Mouse (Mus musculus) neural tube, embryonic 14.5 days (tissue): ENCODE measurements around the gene Capn2. TPM values are rescaled to one million over a fixed set of nuclear protein-coding genes. Genes with fewer than 3 reads are reported as not detected.

Experiments
- ATAC-seq: fragments of 200-750 bp; cut with Nextera tagmentation; 2 replicates; pipeline ENCODE4 v1.8.0; 2017; ENCODE audit warnings: low read depth, mild to moderate bottlenecking, moderate TSS enrichment, moderate library complexity
- H3K27ac ChIP-seq: fragments of 300-500 bp; sonication (generic); 2 replicates; pipeline ENCODE4 v1.5.1; 2014; ENCODE audit warnings: low read depth, mild to moderate bottlenecking, control low read depth, low read length, moderate library complexity, mixed read lengths
- H3K27me3 ChIP-seq: fragments of 300-500 bp; sonication (generic); 2 replicates; pipeline ENCODE4 v1.6.1; 2014; ENCODE audit warnings: low read length; ENCODE audit not compliant: control insufficient read depth, insufficient read depth
- H3K36me3 ChIP-seq: fragments of 300-500 bp; sonication (generic); 2 replicates; pipeline ENCODE4 v1.6.1; 2014; ENCODE audit warnings: low read length, mixed read lengths; ENCODE audit not compliant: control insufficient read depth, insufficient read depth
- H3K4me1 ChIP-seq: fragments of 300-500 bp; sonication (generic); 2 replicates; pipeline ENCODE4 v1.6.1; 2014; ENCODE audit warnings: low read length; ENCODE audit not compliant: control insufficient read depth, insufficient read depth
- H3K4me2 ChIP-seq: fragments of 300-500 bp; sonication (generic); 2 replicates; pipeline ENCODE4 v1.6.1; 2014; ENCODE audit warnings: mild to moderate bottlenecking, low read depth, low read length, control low read depth
- H3K4me3 ChIP-seq: fragments of 300-500 bp; sonication (generic); 2 replicates; pipeline ENCODE4 v1.5.1; 2014; ENCODE audit warnings: low read depth, low read length, control low read depth, mixed read lengths
- H3K9ac ChIP-seq: fragments of 300-500 bp; sonication (generic); replicated peaks from 2 replicates; pipeline ENCODE4 v1.6.1; 2014; ENCODE audit warnings: low read depth, mild to moderate bottlenecking, control low read depth, low read length, mixed read lengths
- H3K9me3 ChIP-seq: fragments of 300-500 bp; sonication (generic); 2 replicates; pipeline ENCODE4 v1.6.1; 2016; ENCODE audit warnings: low read length; ENCODE audit not compliant: control insufficient read depth
- WGBS: fragments of 180-500 bp; shearing (Covaris S2); extraction: QIAGEN DNeasy Blood & Tissue Kit; methylation state at CpG from one replicate; pipeline ENCODE4 v1.1.7; 2014; 5-methylcytosine and 5-hydroxymethylcytosine counted together
- polyA plus RNA-seq: library from polyadenylated mRNA; unstranded; fragments of >200 nt; fragmentation: Nextera tagmentation; extraction: Ambion mirVana; gene quantifications from 2 replicates; pipeline ENCODE4 v1.2.1, GENCODE M21; 2014

The Capn2 gene
- polyA plus RNA-seq, 1 experiment from 2014 or later: 64.8 TPM

DNA sequence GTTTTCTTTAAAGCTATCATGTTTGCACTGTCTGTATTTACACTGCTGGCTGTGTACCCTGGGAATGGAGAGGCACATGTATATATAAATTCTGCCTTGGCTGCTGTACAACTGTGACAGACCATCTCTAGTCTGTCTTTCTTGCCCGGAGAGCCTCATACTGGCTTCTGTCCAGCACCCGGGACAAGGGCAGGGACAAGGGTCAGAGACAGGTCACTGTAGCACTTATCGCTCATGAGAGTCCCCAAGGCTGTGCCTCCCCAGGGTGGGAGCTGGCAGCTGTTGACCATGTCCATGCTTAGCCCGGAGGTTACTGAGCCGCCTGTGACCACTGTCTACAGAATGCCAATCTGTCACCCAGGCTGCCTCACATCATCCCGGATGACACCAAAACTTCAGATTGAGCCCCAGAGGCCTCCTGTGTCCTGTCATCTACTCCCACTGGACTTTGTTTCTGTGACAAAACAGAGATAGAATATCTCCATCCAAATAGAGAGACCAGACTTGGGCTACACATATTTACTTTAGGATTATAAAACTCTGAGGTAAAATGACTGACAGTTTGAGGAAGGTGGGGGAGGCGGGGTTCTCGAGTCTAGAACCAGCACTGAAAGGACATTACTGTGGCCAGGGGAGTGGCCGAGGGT, 17.8 kb downstream of the Capn2 start:
- Histone ChIP-seq H3K4me2 (no peak overlapping the region), H3K36me3 (no peaks in the 10 kb centered on the region), H3K4me1 (peaks cover 10% of the 10 kb centered on the region), H3K27ac (no peak overlapping the region), H3K9me3 (no peaks in the 10 kb centered on the region), H3K4me3 (no peak overlapping the region), H3K27me3 (no peaks in the 10 kb centered on the region), H3K9ac (no peak overlapping the region)
- WGBS: 66% methylated on average over 9 of the region's 9 CpGs
- ATAC-seq: no peak

DNA sequence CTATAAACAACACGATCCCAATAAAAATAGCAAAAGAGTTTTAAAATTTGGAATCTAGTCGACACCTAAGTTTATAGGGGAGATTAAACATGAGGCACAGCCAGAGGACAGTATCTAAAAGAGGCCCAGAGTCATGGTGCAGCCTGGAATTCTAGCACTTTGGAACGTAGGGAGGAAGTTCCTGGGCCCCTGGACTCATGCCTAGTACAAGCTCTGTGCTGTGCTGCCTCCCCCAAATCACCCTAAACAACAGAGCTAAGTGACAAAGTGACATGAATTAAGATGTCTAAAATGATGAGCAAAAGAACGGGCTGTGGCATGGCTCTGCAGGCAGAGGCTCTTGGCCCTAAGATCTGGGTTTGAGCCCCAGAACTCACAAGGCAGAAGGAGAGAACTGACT, 19.7 kb downstream of the Capn2 start:
- WGBS: 59% methylated on average over 4 of the region's 4 CpGs
- Histone ChIP-seq H3K4me3 (no peak overlapping the region), H3K4me1 (no peaks in the 10 kb centered on the region), H3K27me3 (no peaks in the 10 kb centered on the region), H3K36me3 (no peaks in the 10 kb centered on the region), H3K9ac (no peak overlapping the region), H3K27ac (no peak overlapping the region), H3K4me2 (no peak overlapping the region), H3K9me3 (no peaks in the 10 kb centered on the region)
- ATAC-seq: no peak

- no peak for ATAC-seq
- no peaks in the 10 kb centered on the region for H3K9me3 ChIP-seq
- H3K27ac ChIP-seq: no peak overlapping the region
- 74% methylated on average over 6 of the region's 6 CpGs for WGBS
- no peaks in the 10 kb centered on the region for H3K27me3 ChIP-seq
- H3K36me3 ChIP-seq: no peaks in the 10 kb centered on the region
- no peak overlapping the region for H3K9ac ChIP-seq
- H3K4me2 ChIP-seq: no peak overlapping the region
- H3K4me3 ChIP-seq: no peak overlapping the region
- H3K4me1 ChIP-seq: no peaks in the 10 kb centered on the region
These were observed 20.7 kb downstream of the Capn2 start for GRCm38 (mm10) chr1:182496685-182497084.

DNA sequence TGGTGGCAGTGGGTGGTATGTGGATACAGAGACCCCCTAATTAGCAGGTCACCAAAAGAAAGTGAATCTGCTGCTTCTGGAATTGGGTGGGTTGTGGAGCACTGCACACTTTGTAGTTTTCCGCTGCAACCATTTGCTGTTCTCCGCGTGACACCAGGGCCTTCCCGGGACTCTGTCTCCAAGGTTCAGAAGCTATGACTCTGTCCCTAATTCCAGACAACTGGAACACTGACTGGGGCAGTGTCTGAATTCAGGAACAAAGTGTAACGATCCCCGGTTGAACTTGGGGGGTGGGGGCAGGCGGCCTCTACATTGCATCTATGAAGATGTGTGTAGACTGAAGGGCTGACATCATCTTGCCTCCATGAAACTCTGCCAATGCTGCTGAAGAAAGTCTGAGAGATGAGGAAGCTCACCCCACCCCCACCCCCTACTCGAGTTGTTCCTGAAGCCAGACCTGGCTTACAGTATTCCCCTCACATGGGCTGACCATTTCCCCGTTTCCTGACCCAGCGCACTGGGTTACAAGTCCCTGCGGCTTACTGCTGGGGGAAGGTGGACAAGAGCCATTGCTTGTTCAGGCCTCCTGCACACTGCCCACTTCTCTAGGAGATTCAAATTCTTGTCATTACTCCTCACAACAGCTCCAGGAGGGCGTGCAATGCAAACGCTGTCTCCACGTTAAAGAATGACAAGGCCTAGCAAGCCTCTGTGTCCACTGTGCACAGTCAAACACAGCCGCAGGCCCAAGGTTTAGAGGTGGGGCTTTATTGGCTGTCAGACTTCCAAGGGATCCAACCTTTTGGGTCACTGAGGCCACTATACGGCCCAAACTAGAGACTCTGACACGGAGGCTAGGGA, 22.9 kb downstream of the Capn2 start:
- H3K4me3 ChIP-seq: no peak overlapping the region
- no peak for ATAC-seq
- H3K9me3 ChIP-seq: no peaks in the 10 kb centered on the region
- H3K9ac ChIP-seq: no peak overlapping the region
- WGBS: 74% methylated on average over 17 of the region's 17 CpGs
- H3K4me2 ChIP-seq: no peak overlapping the region
- 0 out of 2 replicates have a peak, but pooled peaks cover 4% of the 10 kb centered on the region for H3K36me3 ChIP-seq
- H3K27ac ChIP-seq: no peak overlapping the region
- no peaks in the 10 kb centered on the region for H3K27me3 ChIP-seq
- H3K4me1 ChIP-seq: no peaks in the 10 kb centered on the region

DNA sequence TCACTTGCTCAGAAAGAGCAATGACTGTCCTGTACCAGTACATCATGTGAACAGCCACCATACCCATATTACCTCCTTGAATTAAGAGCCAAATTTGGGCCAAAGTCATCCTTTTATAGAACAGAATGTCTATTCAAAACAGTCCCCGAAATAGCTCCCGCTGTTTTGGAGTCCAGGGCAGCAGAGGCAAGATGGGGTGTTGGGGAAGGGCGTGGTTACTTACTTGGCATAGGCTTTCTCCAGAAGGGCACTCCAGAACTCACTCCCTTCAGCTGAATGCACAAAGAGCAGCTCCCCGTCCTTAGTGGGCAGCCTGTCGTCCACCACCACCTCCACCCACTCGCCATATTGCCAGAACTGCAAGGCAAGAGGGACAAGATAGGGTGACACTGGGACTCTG, 25.6 kb downstream of the Capn2 start:
- Histone ChIP-seq H3K9ac (no peak overlapping the region), H3K27ac (no peak overlapping the region), H3K4me3 (no peak overlapping the region), H3K4me2 (no peak overlapping the region), H3K36me3 (peaks cover 12% of the 10 kb centered on the region; the same call in 1 of the 2 replicates), H3K27me3 (no peaks in the 10 kb centered on the region), H3K4me1 (no peaks in the 10 kb centered on the region), H3K9me3 (no peaks in the 10 kb centered on the region)
- ATAC-seq: no peak
- 95% methylated on average over 6 of the region's 6 CpGs for WGBS

DNA sequence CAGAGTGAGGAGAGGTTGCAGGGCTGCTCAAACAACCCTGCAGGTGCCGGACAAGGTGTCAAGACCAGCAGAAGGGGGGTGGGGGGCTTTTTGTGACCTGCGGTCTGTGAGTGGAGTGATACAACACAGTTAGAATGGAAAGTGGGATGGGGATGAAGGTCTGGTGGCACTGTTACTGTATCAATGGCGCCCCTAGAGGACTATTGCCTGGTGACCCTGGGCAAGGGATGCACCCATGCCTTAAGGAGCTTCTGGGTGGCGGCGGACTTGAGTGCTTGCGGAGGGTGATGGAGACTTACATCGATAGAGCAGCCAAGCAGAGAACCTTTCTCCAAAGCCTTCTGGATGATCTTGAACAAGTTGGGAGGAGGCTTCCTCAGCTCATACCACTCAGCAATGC, 26.8 kb downstream of the Capn2 start:
- no peaks in the 10 kb centered on the region for H3K4me1 ChIP-seq
- 85% methylated on average over 7 of the region's 7 CpGs for WGBS
- H3K27me3 ChIP-seq: no peaks in the 10 kb centered on the region
- no peak overlapping the region for H3K4me2 ChIP-seq
- H3K27ac ChIP-seq: no peak overlapping the region
- peaks cover 21% of the 10 kb centered on the region; the same call in 1 of the 2 replicates for H3K36me3 ChIP-seq
- H3K9ac ChIP-seq: no peak overlapping the region
- H3K4me3 ChIP-seq: no peak overlapping the region
- 0 out of 2 replicates have a peak, but pooled peaks have one; percentile 13 for ATAC-seq
- no peaks in the 10 kb centered on the region for H3K9me3 ChIP-seq

GRCm38 (mm10) chr1:182489803-182490452, 27.5 kb downstream of the Capn2 start:
- Histone ChIP-seq H3K4me1 (no peaks in the 10 kb centered on the region), H3K9me3 (no peaks in the 10 kb centered on the region), H3K4me3 (no peak overlapping the region; the same call in 1 of the 2 replicates), H3K36me3 (peaks cover 27% of the 10 kb centered on the region; the same call in 1 of the 2 replicates), H3K9ac (no peak overlapping the region), H3K27me3 (no peaks in the 10 kb centered on the region), H3K27ac (no peak overlapping the region), H3K4me2 (peak overlapping the region; percentile 44)
- WGBS: 12% methylated on average over 21 of the region's 21 CpGs
- peak; percentile 96 for ATAC-seq

- 91% methylated on average over 10 of the region's 10 CpGs for WGBS
- ATAC-seq: no peak
- no peak overlapping the region for H3K4me2 ChIP-seq
- no peak overlapping the region for H3K9ac ChIP-seq
- H3K4me3 ChIP-seq: no peak overlapping the region
- no peaks in the 10 kb centered on the region for H3K4me1 ChIP-seq
- H3K27me3 ChIP-seq: no peaks in the 10 kb centered on the region
- H3K9me3 ChIP-seq: no peaks in the 10 kb centered on the region
- no peak overlapping the region for H3K27ac ChIP-seq
- H3K36me3 ChIP-seq: peaks cover 36% of the 10 kb centered on the region; the same call in 1 of the 2 replicates
These were observed 28.9 kb downstream of the Capn2 start for GRCm38 (mm10) chr1:182488503-182488902.

DNA sequence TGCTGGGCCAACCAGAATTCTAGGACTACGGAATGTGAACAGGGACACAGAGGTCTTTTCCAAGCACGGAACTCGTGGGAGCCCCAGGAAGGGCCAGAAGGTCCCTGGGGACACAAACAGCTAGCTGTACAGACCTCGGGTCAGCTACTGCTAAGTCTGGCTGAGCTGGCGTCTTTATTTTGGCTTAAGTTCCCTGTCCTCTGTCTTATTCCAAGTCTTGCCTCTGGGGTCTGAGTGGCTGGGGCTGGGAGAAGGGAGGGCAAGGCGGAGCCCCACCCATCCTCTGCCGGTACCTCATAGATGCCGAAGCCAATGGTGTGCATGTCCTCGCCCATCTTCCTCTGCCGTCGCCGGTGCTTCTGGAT, 33.5 kb downstream of the Capn2 start:
- H3K27ac ChIP-seq: no peak overlapping the region
- WGBS: 91% methylated on average over 12 of the region's 12 CpGs

More for the DNA sequence above, 33.5 kb downstream of the Capn2 start:
- peaks cover 51% of the 10 kb centered on the region for H3K36me3 ChIP-seq
- H3K4me2 ChIP-seq: no peak overlapping the region
- no peak overlapping the region for H3K9ac ChIP-seq
- H3K9me3 ChIP-seq: no peaks in the 10 kb centered on the region
- H3K4me1 ChIP-seq: no peaks in the 10 kb centered on the region
- no peaks in the 10 kb centered on the region for H3K27me3 ChIP-seq
- no peak for ATAC-seq
- no peak overlapping the region for H3K4me3 ChIP-seq
